Mouse (Mus musculus) embryonic fibroblast, embryonic 13.5 days (primary cell): Measurements from ENCODE around the gene Gm13178.

Experiments used
- CTCF ChIP-seq: IDR thresholded peaks from 2 replicates; pipeline ENCODE4 v1.5.1; 2011; ENCODE audit warnings: mild to moderate bottlenecking, control low read depth, low read length, moderate library complexity, borderline replicate concordance; ENCODE audit not compliant: insufficient read depth
- POLR2A ChIP-seq: IDR thresholded peaks from 2 replicates; pipeline ENCODE4 v1.6.1; 2011; ENCODE audit warnings: low read depth, mild to moderate bottlenecking, control low read depth, low read length, moderate library complexity

- TF ChIP-seq POLR2A, result no peak
- TF ChIP-seq CTCF, result no peak
These were observed 34.9 kb downstream of the Gm13178 start, which contains the start of gene Gm436 for GRCm38 (mm10) chr4:144686268-144686667.
